Mouse (Mus musculus) embryo, embryonic 11 days (tissue): ENCODE measurements around the gene I830077J02Rik.

Experiments
- DNase-seq: peaks from one replicate; pipeline ENCODE4 v3.0.0-alpha.2; 2015

I830077J02Rik gene

DNA sequence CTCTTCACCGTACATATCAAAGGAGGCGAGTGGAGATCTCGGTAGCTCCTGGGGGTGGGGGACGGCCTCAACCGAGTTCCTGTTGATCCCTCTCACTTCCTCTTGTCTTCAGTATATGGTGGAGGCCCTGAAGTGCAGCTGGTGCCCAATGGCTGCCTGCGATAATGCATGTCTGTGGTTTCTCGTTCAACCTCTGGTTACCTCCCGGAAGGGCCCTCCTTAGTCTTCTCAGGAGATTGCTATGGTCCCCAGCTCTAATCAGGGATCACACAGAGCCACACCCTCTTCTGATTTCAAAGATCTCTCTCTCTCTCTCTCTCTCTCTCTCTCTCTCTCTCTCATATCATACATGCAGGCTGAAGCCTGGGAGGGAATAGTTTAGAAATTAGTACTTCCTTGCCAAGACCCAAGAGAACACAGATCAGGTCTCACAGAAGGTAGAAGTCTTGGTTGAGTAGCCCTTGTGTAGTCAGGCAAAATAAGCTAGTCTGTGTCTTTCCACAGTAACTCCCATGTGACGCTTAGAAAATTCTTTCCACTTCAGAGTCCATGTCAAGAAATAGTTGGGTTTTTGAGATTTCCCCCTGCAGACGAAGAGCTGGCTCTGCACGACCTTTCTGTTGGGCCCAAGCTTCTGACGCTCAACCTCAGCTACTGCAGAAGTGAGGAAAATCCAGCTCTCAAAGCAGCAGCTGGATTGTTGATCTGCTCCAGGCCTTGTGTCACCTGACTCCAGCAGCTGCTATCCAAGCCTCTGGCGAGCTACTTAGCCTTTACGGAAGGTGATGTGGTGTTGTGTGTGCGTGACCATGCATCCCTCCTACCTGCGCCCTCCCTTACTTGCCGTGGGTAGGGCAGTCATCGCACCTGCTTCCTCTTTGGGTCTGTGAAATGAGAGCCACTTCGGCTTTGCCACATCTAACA, 39.6 kb downstream of the I830077J02Rik start:
- no peak for DNase-seq

DNA sequence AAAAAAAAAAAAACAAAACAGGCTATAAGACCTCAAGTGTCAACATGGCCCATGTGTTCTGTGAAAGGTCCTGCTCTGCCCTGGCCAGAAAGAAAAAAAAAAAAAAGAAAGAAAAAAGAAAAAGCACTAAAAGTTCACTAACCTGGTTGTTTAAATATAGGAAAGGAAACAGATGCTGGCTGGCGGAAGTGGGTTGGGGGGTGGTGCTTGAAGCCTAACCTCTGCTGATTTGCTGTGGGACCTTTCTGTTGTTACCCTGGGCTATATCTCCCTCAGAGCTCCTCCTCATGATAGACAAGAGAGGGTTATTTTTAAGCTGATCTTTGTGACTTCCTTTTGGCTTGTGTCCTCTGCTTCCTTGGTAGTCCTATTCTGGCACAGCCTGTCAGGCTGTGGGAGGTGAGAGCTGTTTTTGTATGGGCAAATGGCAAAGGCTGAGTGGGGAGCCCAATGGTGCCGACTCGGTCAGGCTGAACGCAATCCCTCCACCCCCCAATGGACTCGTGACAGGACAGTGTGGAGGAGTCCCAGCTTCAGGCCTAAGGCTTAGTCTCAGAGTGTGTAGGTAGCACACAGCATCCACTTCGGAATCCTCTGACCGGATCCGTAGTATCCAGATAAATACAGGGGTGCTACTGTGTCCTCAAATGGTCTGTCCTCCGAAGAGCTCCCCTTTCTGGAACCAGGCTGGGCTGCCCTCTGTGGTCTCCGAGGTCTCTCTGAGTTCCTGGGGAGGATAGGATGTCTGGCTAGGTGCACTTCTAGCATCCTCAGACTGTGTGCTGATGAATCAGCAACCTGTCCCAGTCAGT, 40.5 kb downstream of the I830077J02Rik start:
- DNase-seq: no peak

DNA sequence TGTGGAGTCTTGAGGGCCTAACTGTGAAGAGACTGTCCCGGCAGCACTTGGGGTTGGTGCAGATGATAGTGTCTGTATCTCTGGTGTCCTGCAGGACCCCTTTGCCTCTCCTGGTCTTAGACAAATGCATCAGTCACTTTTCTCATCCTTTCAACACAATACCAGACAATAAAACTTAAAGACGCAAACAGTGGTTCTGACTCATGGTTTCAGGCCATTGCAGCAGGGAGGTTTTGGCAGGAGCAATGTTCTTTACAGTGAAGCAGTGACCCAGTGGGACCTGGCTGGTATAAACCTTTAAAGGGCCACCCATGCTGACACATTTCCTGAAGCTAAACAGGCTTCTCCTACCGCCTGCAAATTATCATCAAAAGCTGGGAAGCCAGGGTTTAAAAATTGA, 41.3 kb downstream of the I830077J02Rik start:
- DNase-seq: no peak

DNA sequence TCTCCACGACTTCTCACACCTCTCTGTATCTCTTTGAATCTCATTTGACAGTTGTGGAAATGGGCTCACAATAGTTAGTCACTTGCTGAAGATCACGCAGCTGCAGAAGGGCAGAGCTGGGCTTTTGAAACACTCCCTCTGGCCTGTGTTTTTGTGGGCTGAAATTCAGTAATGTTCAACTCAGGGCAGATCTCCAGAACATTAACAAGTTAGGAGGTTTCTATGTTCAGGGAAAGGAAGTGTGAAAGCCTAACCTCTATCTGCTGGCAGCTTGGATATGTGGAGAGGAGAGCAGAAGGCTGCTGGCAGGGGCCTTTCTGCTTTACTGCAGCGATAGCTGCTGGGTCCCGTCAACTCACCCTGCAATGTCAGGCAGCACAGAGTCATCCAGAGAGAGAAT, 42.2 kb downstream of the I830077J02Rik start:
- no peak for DNase-seq

DNA sequence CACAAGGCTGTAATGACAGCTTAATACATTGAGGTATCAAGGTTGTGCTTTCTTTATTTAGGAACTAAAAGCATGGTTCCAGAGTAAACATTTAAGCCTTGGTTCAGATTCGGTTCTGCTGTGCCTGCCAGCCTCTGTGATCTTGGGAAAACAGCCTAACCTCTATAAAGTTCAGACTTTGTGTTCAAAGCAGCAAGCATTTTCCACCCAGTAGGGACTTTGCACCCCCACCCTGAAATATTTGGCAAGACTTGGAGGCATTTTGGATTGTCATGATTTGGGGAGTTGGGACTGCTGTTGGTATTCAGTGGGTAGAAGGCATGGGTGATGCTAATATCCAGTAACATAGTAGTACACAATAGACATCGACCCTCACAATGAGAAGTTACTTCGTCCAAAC, 43.5 kb downstream of the I830077J02Rik start:
- no peak for DNase-seq

DNA sequence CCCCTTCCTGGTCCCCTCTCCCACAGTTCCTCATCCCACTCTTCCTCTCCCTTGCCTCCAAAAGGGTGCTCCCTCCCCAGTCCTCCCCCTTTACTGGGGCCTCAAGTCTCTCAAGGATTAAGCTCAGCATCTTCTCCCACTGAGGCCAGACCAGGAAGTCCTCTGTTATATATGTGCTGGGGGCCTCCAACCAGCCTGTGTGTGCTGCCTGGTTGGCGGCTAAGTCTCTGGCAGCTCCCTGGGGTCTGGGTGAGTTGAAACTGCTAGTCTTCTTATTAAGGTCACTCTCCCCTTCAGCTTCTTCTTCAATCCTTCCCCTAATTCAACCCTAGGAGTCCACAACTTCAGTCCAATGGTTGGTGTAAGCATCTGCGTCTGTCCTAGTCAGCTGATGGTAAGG, 49.4 kb downstream of the I830077J02Rik start:
- DNase-seq: no peak

DNA sequence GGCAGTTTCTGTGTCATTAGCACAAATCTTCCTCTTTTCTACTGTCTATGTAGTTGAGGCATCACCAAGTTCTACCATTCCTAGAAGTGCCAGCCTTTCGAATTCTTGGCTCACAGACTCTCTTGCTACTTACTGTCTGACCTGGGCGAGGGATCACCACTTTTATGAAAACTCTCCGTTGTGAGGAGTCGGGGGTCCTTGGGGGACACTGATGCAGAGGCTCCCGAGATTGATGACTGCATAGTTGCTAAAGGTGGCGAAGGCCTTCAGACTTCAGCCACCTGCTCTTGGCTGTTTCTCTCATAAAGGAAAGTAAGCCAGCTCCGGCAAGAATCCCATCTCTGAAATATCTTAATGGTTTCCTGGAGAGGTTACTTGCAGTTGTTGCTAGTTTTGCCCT, 50.4 kb downstream of the I830077J02Rik start:
- DNase-seq: no peak

DNA sequence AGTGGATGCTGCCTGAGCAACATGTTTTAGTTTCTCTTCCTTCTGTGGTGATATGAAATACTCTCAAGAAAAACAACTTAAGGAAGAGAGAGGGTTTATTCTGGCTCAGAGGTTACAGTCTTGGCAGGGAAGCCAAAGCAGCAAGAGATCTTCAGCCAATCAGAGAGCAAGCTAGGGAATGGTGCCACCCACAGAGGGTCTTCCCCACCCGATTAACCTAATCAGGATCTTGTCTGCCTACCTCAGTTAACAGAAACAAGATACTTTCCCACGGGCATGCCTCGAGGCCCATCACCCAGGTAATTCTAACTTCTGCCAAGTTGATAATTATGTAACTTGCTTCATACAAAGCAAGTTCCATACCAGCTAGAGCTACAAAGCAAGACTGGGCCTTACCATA, 52.0 kb downstream of the I830077J02Rik start:
- no peak for DNase-seq

DNA sequence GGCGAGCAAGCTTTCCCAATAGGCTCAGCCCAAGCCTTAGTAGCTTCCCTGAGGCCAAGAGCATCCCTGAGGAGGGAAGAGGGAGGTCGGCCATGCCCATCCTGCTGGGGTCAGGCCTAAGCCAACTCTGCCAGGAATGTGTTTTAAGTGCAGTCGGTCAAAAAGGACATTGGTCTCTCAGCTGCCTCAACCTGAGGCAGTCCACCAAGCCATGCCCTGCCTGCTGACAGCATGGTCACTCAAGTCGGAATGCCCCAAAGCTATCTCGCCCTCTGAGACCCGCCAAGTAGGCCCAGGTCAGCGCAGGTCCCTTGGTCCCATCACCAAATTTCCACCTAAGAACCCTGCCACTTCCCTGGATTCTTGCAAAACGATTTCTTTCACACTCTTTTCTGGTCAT, 53.7 kb downstream of the I830077J02Rik start:
- no peak for DNase-seq

DNA sequence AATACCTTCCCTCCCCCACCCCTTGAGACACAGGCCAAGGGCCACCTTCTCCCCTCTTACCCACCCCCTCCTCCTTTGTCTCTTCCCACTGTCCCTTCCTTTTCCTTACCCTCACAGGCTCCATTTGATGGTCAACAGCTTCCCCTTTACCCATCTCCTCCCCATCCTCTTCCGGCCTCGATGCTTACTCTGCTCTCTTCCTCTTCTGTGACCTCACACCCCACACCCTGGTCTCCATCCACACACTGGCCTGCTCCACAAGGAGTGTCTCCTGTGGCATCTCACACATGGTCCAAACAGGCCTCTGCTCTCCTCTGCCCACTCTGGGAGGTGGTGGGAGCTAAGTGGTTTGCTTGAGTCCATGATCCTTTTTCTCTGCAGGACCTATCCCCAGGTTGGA, 54.5 kb downstream of the I830077J02Rik start:
- DNase-seq: no peak

DNA sequence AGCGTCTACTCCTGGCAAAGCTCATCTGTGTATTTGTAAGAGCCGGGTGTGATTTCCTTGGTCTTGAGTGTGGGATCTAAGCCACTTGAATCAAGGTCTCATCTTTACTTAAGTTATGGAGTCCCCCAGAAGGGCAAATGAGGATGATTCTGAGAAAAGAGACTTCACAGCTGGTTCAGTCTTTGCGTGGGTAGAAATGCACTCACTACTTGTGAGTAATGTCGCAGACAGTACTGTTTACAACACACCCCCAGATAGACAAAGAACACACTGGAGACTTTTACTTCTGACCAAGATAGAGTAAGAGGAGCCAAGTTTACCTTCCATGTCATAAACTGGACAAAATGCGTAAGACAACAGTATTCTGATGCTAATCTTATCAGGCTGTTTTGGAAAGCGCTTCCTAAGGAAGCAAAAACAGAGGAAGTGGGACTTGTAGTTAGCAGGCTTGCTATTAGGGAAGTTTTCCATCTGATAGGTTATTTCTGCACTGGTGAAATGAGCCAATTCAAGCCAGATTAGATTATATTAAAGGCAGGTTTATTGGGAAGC, 55.1 kb downstream of the I830077J02Rik start:
- DNase-seq: no peak

DNA sequence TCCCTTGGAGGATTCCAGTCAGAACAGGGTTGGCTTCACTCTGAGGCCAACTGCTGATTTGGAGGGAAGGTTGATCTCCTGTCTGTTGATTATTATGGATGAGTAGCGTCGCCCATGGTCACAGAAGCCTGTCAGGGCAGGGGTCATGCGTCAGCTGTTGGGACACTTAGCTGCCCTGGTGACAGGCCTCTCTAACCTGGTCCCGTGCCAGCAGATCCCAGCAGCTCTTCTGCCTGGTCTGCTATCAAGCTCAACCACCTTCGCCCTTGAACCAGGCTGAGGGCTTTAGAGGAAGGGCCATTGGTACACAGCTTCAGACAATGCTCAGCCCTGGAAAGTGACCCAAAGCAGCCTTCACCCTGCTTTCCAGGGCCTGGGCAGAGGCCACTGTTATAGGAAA, 56.4 kb downstream of the I830077J02Rik start:
- DNase-seq: no peak
